Mouse (Mus musculus) liver, embryonic 14.5 days (tissue): ENCODE data around the gene Fcho1.

Experiments
- CTCF ChIP-seq: IDR thresholded peaks from 2 replicates; pipeline ENCODE4 v1.5.1; 2016; ENCODE audit warnings: antibody characterized with exemption, low read depth, control low read depth
- EP300 ChIP-seq: IDR thresholded peaks from 2 replicates; pipeline ENCODE4 v1.6.1; 2016; ENCODE audit warnings: antibody characterized with exemption, low read depth

GRCm38 (mm10) chr8:71742783-71743182, 17.3 kb upstream of the Fcho1 start:
- TF ChIP-seq CTCF: no peak
- no peak for TF ChIP-seq EP300
